23 mouse cellular contexts compared by ENCODE assay signal in the genomic region with DNA sequence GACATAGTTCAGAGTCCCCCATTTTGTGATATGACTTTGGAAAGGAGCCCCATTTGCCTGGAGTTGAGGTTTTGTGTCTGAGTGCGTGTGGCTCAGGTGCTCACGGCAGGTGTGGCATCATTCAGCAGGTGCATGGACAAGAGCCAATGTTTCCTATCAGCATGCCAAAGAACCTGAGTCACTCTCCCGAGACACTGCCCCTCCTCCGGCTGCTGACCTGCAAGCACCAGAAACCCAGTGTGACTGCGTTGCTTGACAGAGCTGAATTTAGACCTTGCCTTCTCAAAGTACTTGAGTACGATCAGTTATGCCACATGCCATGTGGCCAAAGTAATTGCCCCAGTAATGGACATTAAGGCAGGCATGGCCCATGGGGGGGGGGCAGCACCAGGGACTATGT. TPM values are rescaled to one million over a fixed set of nuclear protein-coding genes. Genes with fewer than 3 reads are reported as not detected.
DNase-seq lines count a peak whose midpoint lies in the region; ATAC-seq and TF ChIP-seq lines count a peak whose summit lies in the region.
"Had no signal": no experiment of that assay in that cellular context is flagged by ENCODE, and none has a peak within 500 bp of the region (broad histone marks: within the 10 kb centered on the region; RNA-seq: fewer than 3 reads in every experiment).

No protein-coding gene starts in this region.

- H3K4me1 ChIP-seq in kidney, embryonic 16.5 days (ENCODE audit: insufficient read depth, low read length): no peaks in the 10 kb centered on the region
- no peaks in the 10 kb centered on the region for H3K4me1 ChIP-seq in lung, postnatal 0 days (ENCODE audit: insufficient read depth, low read depth, low read length)
- H3K4me1 ChIP-seq in stomach, embryonic 15.5 days: no peaks in the 10 kb centered on the region
- H3K4me1 ChIP-seq in hindbrain, embryonic 11.5 days (replicated peaks; ENCODE audit: control insufficient read depth, insufficient read depth, low read length): no peaks in the 10 kb centered on the region
- H3K4me1 ChIP-seq: embryonic facial prominence, embryonic 15.5 days; neural tube, embryonic 15.5 days had no signal

- DNase-seq in kidney, adult 9 months: peak; percentile 37
- peak; percentile 17 for DNase-seq in kidney, postnatal 14 days
- DNase-seq in lung, postnatal 0 days (ENCODE audit: low spot score): peak; percentile 78
- no peak for DNase-seq in neural tube, embryonic 10.5 days (ENCODE audit: extremely low spot score, low spot score)
- DNase-seq in right cerebral cortex, postnatal 14 days: no peak
- no peak for DNase-seq in hindbrain, embryonic 11.5 days (ENCODE audit: low spot score)
- DNase-seq: embryo, embryonic 11 days; heart, postnatal 36 days; layer of hippocampus, postnatal 36 days; left cerebral cortex, postnatal 4 days; retina, postnatal 1 day had no signal

- TF ChIP-seq EP300 in lung, postnatal 0 days (IDR thresholded peaks at IDR 0.05): no peak

- no peak overlapping the region for H3K9ac ChIP-seq in kidney, embryonic 16.5 days (replicated peaks; ENCODE audit: low read length)
- H3K9ac ChIP-seq in lung, postnatal 0 days (replicated peaks; ENCODE audit: low read depth): no peak overlapping the region
- no peak overlapping the region for H3K9ac ChIP-seq in stomach, embryonic 15.5 days
- H3K9ac ChIP-seq in hindbrain, embryonic 11.5 days (ENCODE audit: low read depth, low read length): no peak overlapping the region
- H3K9ac ChIP-seq: embryonic facial prominence, embryonic 15.5 days; heart, embryonic 13.5 days; neural tube, embryonic 15.5 days had no signal

- ATAC-seq in kidney, embryonic 16.5 days (ENCODE audit: low FRiP score, low TSS enrichment): no peak; the same call in 1 of the 2 replicates
- ATAC-seq in lung, postnatal 0 days: peak; percentile 90
- peak; percentile 75 for ATAC-seq in stomach, embryonic 15.5 days (ENCODE audit: insufficient read depth, low FRiP score, low read depth)
- no peak for ATAC-seq in hindbrain, embryonic 11.5 days (ENCODE audit: low FRiP score)
- ATAC-seq: CD4-positive, CD25-positive, alpha-beta regulatory T cell, adult 4 months; hindbrain, embryonic 16.5 days had no signal

- H3K27ac ChIP-seq in kidney, embryonic 16.5 days (ENCODE audit: low read length): no peak overlapping the region
- no peak overlapping the region for H3K27ac ChIP-seq in lung, postnatal 0 days (ENCODE audit: low read length)
- H3K27ac ChIP-seq in stomach, embryonic 15.5 days: no peak overlapping the region
- no peak overlapping the region for H3K27ac ChIP-seq in hindbrain, embryonic 11.5 days (ENCODE audit: low read depth, low read length)
- H3K27ac ChIP-seq: forebrain, embryonic 10.5 days; heart, embryonic 13.5 days; macrophage; neural tube, embryonic 15.5 days had no signal

- H3K36me3 ChIP-seq in kidney, embryonic 16.5 days (ENCODE audit: insufficient read depth, low read length): no peaks in the 10 kb centered on the region
- no peaks in the 10 kb centered on the region for H3K36me3 ChIP-seq in lung, postnatal 0 days (ENCODE audit: insufficient read depth, low read length)
- H3K36me3 ChIP-seq in stomach, embryonic 15.5 days: no peaks in the 10 kb centered on the region
- no peaks in the 10 kb centered on the region for H3K36me3 ChIP-seq in hindbrain, embryonic 11.5 days (ENCODE audit: control insufficient read depth, insufficient read depth, low read length)
- H3K36me3 ChIP-seq: embryonic facial prominence, embryonic 15.5 days; forebrain, embryonic 10.5 days; G1E; heart, embryonic 13.5 days; neural tube, embryonic 15.5 days had no signal

- 76% methylated on average over 6 of the region's 6 CpGs for whole genome bisulfite sequencing in kidney, embryonic 16.5 days
- WGBS in lung, postnatal 0 days: 67% methylated on average over 6 of the region's 6 CpGs
- 78% methylated on average over 6 of the region's 6 CpGs for WGBS in stomach, embryonic 15.5 days
- 92% methylated on average over 6 of the region's 6 CpGs for WGBS in hindbrain, embryonic 11.5 days

- no peaks in the 10 kb centered on the region for H3K27me3 ChIP-seq in kidney, embryonic 16.5 days (ENCODE audit: insufficient read depth, low read length)
- H3K27me3 ChIP-seq in lung, postnatal 0 days (replicated peaks; ENCODE audit: insufficient read depth, low read length): no peaks in the 10 kb centered on the region
- no peaks in the 10 kb centered on the region for H3K27me3 ChIP-seq in stomach, embryonic 15.5 days (replicated peaks)
- no peaks in the 10 kb centered on the region for H3K27me3 ChIP-seq in hindbrain, embryonic 11.5 days (ENCODE audit: control insufficient read depth, insufficient read depth, low read length)
- H3K27me3 ChIP-seq: embryonic facial prominence, embryonic 15.5 days; heart, embryonic 13.5 days; neural tube, embryonic 15.5 days had no signal

- no peaks in the 10 kb centered on the region for H3K9me3 ChIP-seq in kidney, embryonic 16.5 days (ENCODE audit: low read length)
- no peaks in the 10 kb centered on the region for H3K9me3 ChIP-seq in lung, postnatal 0 days (ENCODE audit: low read length)
- H3K9me3 ChIP-seq in stomach, embryonic 15.5 days: no peaks in the 10 kb centered on the region
- H3K9me3 ChIP-seq in hindbrain, embryonic 11.5 days (ENCODE audit: control insufficient read depth, low read length): no peaks in the 10 kb centered on the region
- H3K9me3 ChIP-seq: embryonic facial prominence, embryonic 15.5 days; forebrain, embryonic 10.5 days; G1E; heart, embryonic 13.5 days; neural tube, embryonic 15.5 days had no signal

- TF ChIP-seq CTCF in lung, postnatal 0 days (IDR thresholded peaks at IDR 0.05): no peak

- no peak overlapping the region for H3K4me2 ChIP-seq in kidney, embryonic 16.5 days (replicated peaks; ENCODE audit: low read depth, low read length)
- no peak overlapping the region for H3K4me2 ChIP-seq in lung, postnatal 0 days (replicated peaks; ENCODE audit: low read depth, low read length)
- no peak overlapping the region for H3K4me2 ChIP-seq in stomach, embryonic 15.5 days
- H3K4me2 ChIP-seq in hindbrain, embryonic 11.5 days (replicated peaks; ENCODE audit: low read depth, low read length): no peak overlapping the region
- H3K4me2 ChIP-seq: embryonic facial prominence, embryonic 15.5 days; heart, embryonic 13.5 days; liver, embryonic 11.5 days; midbrain, embryonic 11.5 days; neural tube, embryonic 15.5 days had no signal

- no peak overlapping the region for H3K4me3 ChIP-seq in kidney, embryonic 16.5 days (ENCODE audit: low read length)
- H3K4me3 ChIP-seq in lung, postnatal 0 days (ENCODE audit: low read depth, low read length): no peak overlapping the region
- no peak overlapping the region for H3K4me3 ChIP-seq in stomach, embryonic 15.5 days (replicated peaks)
- H3K4me3 ChIP-seq in hindbrain, embryonic 11.5 days (ENCODE audit: low read depth, low read length): no peak overlapping the region
- H3K4me3 ChIP-seq: embryonic facial prominence, embryonic 15.5 days; forebrain, embryonic 10.5 days; heart, embryonic 13.5 days; neural tube, embryonic 15.5 days had no signal

RNA-seq across cellular contexts. Expression of gene Amot, which starts 7.5 kb away (rescaled TPM):
- polyA plus RNA-seq in kidney, embryonic 16.5 days (2015; fragmentation: Nextera tagmentation; extraction: Ambion mirVana): 25.5 TPM in 2 replicates
- polyA plus RNA-seq in lung, postnatal 0 days (2015; fragmentation: Nextera tagmentation; extraction: Ambion mirVana): 2.6 and 3.6 TPM in 2 replicates
- 14.1 and 17.4 TPM in 2 replicates for polyA plus RNA-seq in stomach, embryonic 15.5 days (2015; fragmentation: Nextera tagmentation; extraction: Ambion mirVana)
- 18.2 and 20.6 TPM in 2 replicates for polyA plus RNA-seq in hindbrain, embryonic 11.5 days (2014; fragmentation: Nextera tagmentation; extraction: Ambion mirVana)

Comparison
In these comparisons a context has a peak if more than half of its experiments do, and no peak if none do; other contexts are left out.
1. DNase-seq: peak in kidney, adult 9 months (single experiment), kidney, postnatal 14 days (single experiment) and lung, postnatal 0 days (single experiment); none in neural tube, embryonic 10.5 days (single experiment), right cerebral cortex, postnatal 14 days (single experiment) and hindbrain, embryonic 11.5 days (single experiment).
2. ATAC-seq: peak in lung, postnatal 0 days (single experiment) and stomach, embryonic 15.5 days (single experiment); none in kidney, embryonic 16.5 days (single experiment) and hindbrain, embryonic 11.5 days (single experiment).